Mouse (Mus musculus) layer of hippocampus, adult 18-20 months (tissue): ENCODE data around the gene Clec4d. TPM values are rescaled to one million over a fixed set of nuclear protein-coding genes. Genes with fewer than 3 reads are reported as not detected.

Source experiments
- DNase-seq, 2 experiments: peaks; one replicate each; pipeline ENCODE4 v3.0.0; 2022; ENCODE audit warnings: low spot score in 2 of 2
- total RNA-seq, 2 experiments: library from RNA; stranded (reverse); gene quantifications; 2 replicates each; pipeline ENCODE4 v1.2.3; 2021

The Clec4d gene
- total RNA-seq, 2 experiments from 2014 or later = not detected

DNA sequence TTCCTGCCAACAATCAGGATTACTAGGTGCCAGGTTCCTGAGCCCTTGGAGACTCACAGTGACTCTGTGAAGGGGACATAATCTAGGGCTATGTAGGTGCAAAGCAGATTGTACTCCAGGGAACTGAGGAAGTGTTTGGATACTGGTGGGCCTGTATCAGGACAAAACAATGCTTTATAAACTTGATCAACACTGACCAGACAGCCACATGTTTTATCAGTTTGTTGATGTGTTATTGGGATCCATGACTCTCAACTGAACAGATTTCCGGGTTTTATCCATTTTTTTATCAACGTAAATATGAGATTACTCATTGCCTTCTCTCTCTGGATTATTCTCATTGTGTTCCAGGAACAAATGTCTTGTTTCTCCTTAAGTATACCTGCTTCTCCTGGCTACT lies 46.1 kb downstream of the Clec4d start, which contains the start of gene Vmn2r19:
Gene Vmn2r19 (plus strand): TSS at position 301 of the 400 bp plus-strand sequence.
- no peak for DNase-seq

Other genes with a start within 250 kb of the Clec4d start
- gene Clec4b1, start 212.1 kb upstream of the Clec4d start, total RNA-seq = not detected
- 1 to 10 TPM; 1.3 to 2.0 TPM for gene Clec4a2, start 155.7 kb upstream of the Clec4d start, total RNA-seq
- not detected for gene Clec4b2, start 89.2 kb upstream of the Clec4d start, total RNA-seq
- not detected for gene Clec4n, start 32.3 kb upstream of the Clec4d start, total RNA-seq
- gene Clec4e, start 27.8 kb downstream of the Clec4d start, total RNA-seq = not detected
- gene Vmn2r19, start 46.2 kb downstream of the Clec4d start, total RNA-seq = not detected
- gene Vmn2r20, start 156.0 kb downstream of the Clec4d start, total RNA-seq = not detected